Mouse (Mus musculus) ES-E14 (cell line): ENCODE data around the gene Peak1. TPM values are rescaled to one million over a fixed set of nuclear protein-coding genes. Genes with fewer than 3 reads are reported as not detected.

Source experiments
- DNase-seq: peaks from one replicate; pipeline ENCODE4 v3.0.0-alpha.2; 2013; ENCODE audit warnings: low read depth, low spot score
- H3K27ac ChIP-seq: 2 replicates; pipeline ENCODE4 v1.5.1; 2012; ENCODE audit warnings: low read depth, mild to moderate bottlenecking, low read length, moderate library complexity, mixed read lengths; ENCODE audit not compliant: poor library complexity, insufficient read depth, severe bottlenecking
- H3K36me3 ChIP-seq: 2 replicates; pipeline ENCODE4 v1.6.1; 2012; ENCODE audit warnings: mild to moderate bottlenecking, low read length, moderate library complexity, mixed read lengths; ENCODE audit not compliant: control insufficient read depth, poor library complexity, insufficient read depth, severe bottlenecking
- H3K4me1 ChIP-seq, 2 experiments: fragments of 150-350 bp in 1 of 2; sonication (generic) in 1 of 2; 2 replicates each; pipeline ENCODE4 v1.6.1; 2012; ENCODE audit warnings: low read length in 2 of 2, mild to moderate bottlenecking in 1 of 2, mixed read lengths in 1 of 2; ENCODE audit not compliant: control insufficient read depth in 2 of 2, insufficient read depth in 2 of 2, poor library complexity in 1 of 2
- H3K4me3 ChIP-seq, 2 experiments: fragments of 150-350 bp in 1 of 2; sonication (generic) in 1 of 2; 2 replicates each; pipeline ENCODE4 v1.5.1; 2012; ENCODE audit warnings: low read length in 2 of 2, low read depth in 1 of 2, mild to moderate bottlenecking in 1 of 2, mixed read lengths in 1 of 2; ENCODE audit not compliant: insufficient read depth in 1 of 2, poor library complexity in 1 of 2, severe bottlenecking in 1 of 2
- H3K9ac ChIP-seq: 2 replicates; pipeline ENCODE4 v1.6.1; 2012; ENCODE audit warnings: low read depth, mild to moderate bottlenecking, low read length, mixed read lengths; ENCODE audit not compliant: poor library complexity, insufficient read depth, severe bottlenecking
- H3K9me3 ChIP-seq: fragments of 150-350 bp; sonication (generic); 2 replicates; pipeline ENCODE4 v1.6.1; 2012; ENCODE audit warnings: low read depth, mild to moderate bottlenecking, low read length; ENCODE audit not compliant: control insufficient read depth, insufficient read depth
- CHD2 ChIP-seq: IDR thresholded peaks from 2 replicates; pipeline ENCODE4 v1.6.1; 2014; ENCODE audit warnings: mild to moderate bottlenecking, low read depth, low read length, inconsistent platforms
- HCFC1 ChIP-seq: IDR thresholded peaks from 2 replicates; pipeline ENCODE4 v1.6.1; 2012; ENCODE audit warnings: low read length, inconsistent platforms, borderline replicate concordance; ENCODE audit not compliant: insufficient read depth
- MAFK ChIP-seq: IDR thresholded peaks from 2 replicates; pipeline ENCODE4 v1.6.1; 2014; ENCODE audit warnings: mild to moderate bottlenecking, low read depth, low read length, inconsistent platforms; ENCODE audit not compliant: insufficient read depth
- ZC3H11A ChIP-seq: IDR thresholded peaks from 2 replicates; pipeline ENCODE4 v1.6.1; 2012; ENCODE audit warnings: low read depth, mild to moderate bottlenecking, inconsistent platforms, low read length, borderline replicate concordance
- ZNF384 ChIP-seq: IDR thresholded peaks from 2 replicates; pipeline ENCODE4 v1.6.1; 2012; ENCODE audit warnings: low read depth, low read length, inconsistent platforms
- in situ Hi-C, 2 experiments: fragments of 600-800 bp; cut with MboI; formaldehyde crosslinking; loops; one replicate each; pipeline ENCODE4 v1.15.1; 2025; ENCODE audit warnings: low sequenced_read_pairs in 2 of 2, inconsistent platforms in 1 of 2; ENCODE audit not compliant: unreplicated experiment in 2 of 2
- total RNA-seq: library from RNA; depleted of rRNA; stranded (reverse); fragments of 300-350 nt; gene quantifications from 2 replicates; pipeline ENCODE4 v1.2.3, GENCODE M21; 2012

The Peak1 gene
- total RNA-seq, 1 experiment, result 14.5 TPM

- no peak overlapping the region for H3K9ac ChIP-seq
- TF ChIP-seq CHD2, result no peak
- TF ChIP-seq ZC3H11A, result no peak
- no peak for TF ChIP-seq HCFC1
- TF ChIP-seq ZNF384, result no peak
- TF ChIP-seq MAFK, result no peak
- in situ Hi-C loops, result no loop called here
- DNase-seq, result no peak
- H3K27ac ChIP-seq, result no peak overlapping the region
- H3K36me3 ChIP-seq, result no peaks in the 10 kb centered on the region
- no peak overlapping the region for H3K4me3 ChIP-seq
- no peaks in the 10 kb centered on the region for H3K4me1 ChIP-seq
- no peaks in the 10 kb centered on the region for H3K9me3 ChIP-seq
These were observed 18.1 kb upstream of the Peak1 start for GRCm38 (mm10) chr9:56435821-56436526.

GRCm38 (mm10) chr9:56424861-56425260, 7.0 kb upstream of the Peak1 start:
- TF ChIP-seq MAFK (no peak), HCFC1 (no peak), CHD2 (no peak), ZNF384 (no peak), ZC3H11A (no peak)
- in situ Hi-C loops, result no loop called here
- Histone ChIP-seq H3K27ac (no peak overlapping the region), H3K4me1 (peaks cover 0 to 5% of the 10 kb centered on the region in 2 experiments; a peak in 2 of 4 replicates), H3K9ac (no peak overlapping the region), H3K36me3 (no peaks in the 10 kb centered on the region), H3K4me3 (no peak overlapping the region), H3K9me3 (no peaks in the 10 kb centered on the region)
- no peak for DNase-seq

GRCm38 (mm10) chr9:56421991-56422390, 4.1 kb upstream of the Peak1 start:
- no peak for DNase-seq
- Histone ChIP-seq H3K4me1 (peaks cover 0 to 5% of the 10 kb centered on the region in 2 experiments; a peak in 2 of 4 replicates), H3K27ac (no peak overlapping the region), H3K9ac (no peak overlapping the region), H3K9me3 (no peaks in the 10 kb centered on the region), H3K4me3 (no peak overlapping the region), H3K36me3 (no peaks in the 10 kb centered on the region)
- in situ Hi-C loops, result no loop called here
- TF ChIP-seq ZNF384, result no peak
- TF ChIP-seq HCFC1, result no peak
- no peak for TF ChIP-seq MAFK
- no peak for TF ChIP-seq ZC3H11A
- no peak for TF ChIP-seq CHD2

GRCm38 (mm10) chr9:56420892-56421601, 3.2 kb upstream of the Peak1 start:
- in situ Hi-C loops, result no loop called here
- DNase-seq, result no peak
- Histone ChIP-seq H3K4me3 (no peak overlapping the region), H3K36me3 (no peaks in the 10 kb centered on the region), H3K9me3 (no peaks in the 10 kb centered on the region), H3K4me1 (peaks cover 0 to 5% of the 10 kb centered on the region in 2 experiments; a peak in 2 of 4 replicates), H3K9ac (no peak overlapping the region), H3K27ac (no peak overlapping the region)
- TF ChIP-seq MAFK (no peak), HCFC1 (no peak), CHD2 (no peak), ZNF384 (no peak), ZC3H11A (no peak)
